Comparison of ENCODE assay signal across 11 mouse cellular contexts in genomic region chr10:93835115-93835514, GRCm38 (mm10). TPM values are rescaled to one million over a fixed set of nuclear protein-coding genes. Genes with fewer than 3 reads are reported as not detected.
A peak's percentile ranks its signal among the peaks of the same experiment; 100 is the strongest.
DNase-seq lines count a peak whose midpoint lies in the region; ATAC-seq and TF ChIP-seq lines count a peak whose summit lies in the region.
"Not testable (repeated sequence)": the region's sequence is repeated elsewhere in the genome, so short reads cannot be mapped to it uniquely, and the experiment has no call there.
"Had no signal": no experiment of that assay in that cellular context is flagged by ENCODE, and none has a peak within 500 bp of the region (broad histone marks: within the 10 kb centered on the region; RNA-seq: fewer than 3 reads in every experiment).

No protein-coding gene starts in this region.

- DNase-seq in MEL (ENCODE audit: low read depth, low spot score); liver, embryonic 13.5 days; liver, postnatal 0 days: not testable (repeated sequence)
- peak; percentile 46 for DNase-seq in heart, adult 11 months

- H3K27me3 ChIP-seq in MEL (ENCODE audit: control insufficient read depth in 1 of 2, insufficient read depth in 2 of 2, low read length in 2 of 2), result peaks cover 11 to 21% of the 10 kb centered on the region in 2 experiments
- H3K27me3 ChIP-seq in intestine, postnatal 0 days (replicated peaks; ENCODE audit: control insufficient read depth, insufficient read depth, low read length), result peaks cover 74% of the 10 kb centered on the region
- H3K27me3 ChIP-seq in liver, embryonic 13.5 days, result peaks cover 72% of the 10 kb centered on the region
- peaks cover 53% of the 10 kb centered on the region for H3K27me3 ChIP-seq in liver, postnatal 0 days (ENCODE audit: insufficient read depth, low read length)
- H3K27me3 ChIP-seq in testis, adult 2 months (ENCODE audit: control insufficient read depth, insufficient read depth, low read length), result not testable (repeated sequence)

- not testable (repeated sequence) for H3K4me2 ChIP-seq in intestine, postnatal 0 days (replicated peaks; ENCODE audit: low read depth)
- peak overlapping the region; percentile 17; the same call in 1 of the 2 replicates for H3K4me2 ChIP-seq in liver, embryonic 13.5 days
- H3K4me2 ChIP-seq in liver, postnatal 0 days (ENCODE audit: low read depth, low read length), result peak overlapping the region; percentile 100; the same call in 1 of the 2 replicates

- not testable (repeated sequence) for ATAC-seq in intestine, postnatal 0 days; liver, embryonic 13.5 days (ENCODE audit: low read depth); liver, postnatal 0 days

- not testable (repeated sequence) for TF ChIP-seq RAD21 in MEL (IDR thresholded peaks at IDR 0.05; ENCODE audit: low read depth, low read length)

- H3K4me3 ChIP-seq in MEL (ENCODE audit: control insufficient read depth in 1 of 2, insufficient read depth in 1 of 2, low read depth in 2 of 2, low read length in 2 of 2); liver, postnatal 0 days (ENCODE audit: low read depth, low read length): not testable (repeated sequence)
- peak overlapping the region; percentile 72; the same call in 1 of the 2 replicates for H3K4me3 ChIP-seq in intestine, postnatal 0 days (ENCODE audit: low read depth, low read length)
- peak overlapping the region; percentile 88 for H3K4me3 ChIP-seq in liver, embryonic 13.5 days (replicated peaks)
- peak overlapping the region; percentile 43 for H3K4me3 ChIP-seq in testis, adult 2 months (ENCODE audit: control insufficient read depth, low read depth, low read length)

- not testable (repeated sequence) for H3K4me1 ChIP-seq in MEL (ENCODE audit: control insufficient read depth in 1 of 2, insufficient read depth in 2 of 2, low read length in 2 of 2); intestine, postnatal 0 days (replicated peaks; ENCODE audit: control insufficient read depth, insufficient read depth, low read length); testis, adult 2 months (ENCODE audit: control insufficient read depth, insufficient read depth, low read length)
- H3K4me1 ChIP-seq in liver, embryonic 13.5 days (replicated peaks), result peaks cover 36% of the 10 kb centered on the region
- H3K4me1 ChIP-seq in liver, postnatal 0 days (ENCODE audit: insufficient read depth), result peaks cover 25% of the 10 kb centered on the region

- TF ChIP-seq POLR2A in MEL (IDR thresholded peaks at IDR 0.05; ENCODE audit: control insufficient read depth in 1 of 2, insufficient read depth in 1 of 2, low read depth in 1 of 2, low read length in 2 of 2, poor library complexity in 1 of 2); testis, adult 2 months (IDR thresholded peaks at IDR 0.05; ENCODE audit: control insufficient read depth, low read depth, low read length): not testable (repeated sequence)

- H3K36me3 ChIP-seq in MEL (ENCODE audit: control insufficient read depth in 1 of 2, insufficient read depth in 2 of 2, low read length in 2 of 2); intestine, postnatal 0 days (ENCODE audit: control insufficient read depth, insufficient read depth); liver, embryonic 13.5 days; liver, postnatal 0 days (replicated peaks; ENCODE audit: insufficient read depth, low read length); testis, adult 2 months (ENCODE audit: control insufficient read depth, insufficient read depth, low read length): not testable (repeated sequence)

- 87% methylated on average over 7 of the region's 7 CpGs for WGBS in intestine, postnatal 0 days
- WGBS in liver, embryonic 13.5 days (ENCODE audit: insufficient replicate concordance), result 77% methylated on average over 7 of the region's 7 CpGs
- 82% methylated on average over 7 of the region's 7 CpGs for WGBS in liver, postnatal 0 days (ENCODE audit: insufficient replicate concordance)

- TF ChIP-seq CTCF in MEL (IDR thresholded peaks at IDR 0.05 in 2 of 3, conservative IDR thresholded peaks at IDR 0.05 in 1 of 3; ENCODE audit: control insufficient read depth in 1 of 3, insufficient read depth in 1 of 3, low read depth in 2 of 3, low read length in 3 of 3, poor library complexity in 1 of 3, severe bottlenecking in 1 of 3); intestine, postnatal 0 days (IDR thresholded peaks at IDR 0.05; ENCODE audit: low read depth); liver, postnatal 0 days (IDR thresholded peaks at IDR 0.05; ENCODE audit: low read depth); testis, adult 2 months (IDR thresholded peaks at IDR 0.05; ENCODE audit: control insufficient read depth, insufficient read depth, insufficient replicate concordance, low read depth, low read length): not testable (repeated sequence)

- not testable (repeated sequence) for H3K79me2 ChIP-seq in MEL (ENCODE audit: control insufficient read depth, insufficient read depth, low read length, poor library complexity)

- H3K27ac ChIP-seq in MEL (ENCODE audit: control insufficient read depth, low read depth, low read length); intestine, postnatal 0 days (ENCODE audit: low read depth, low read length); liver, embryonic 13.5 days; liver, postnatal 0 days (ENCODE audit: low read depth); testis, adult 2 months (ENCODE audit: control insufficient read depth, insufficient read depth, low read depth, low read length): not testable (repeated sequence)

- not testable (repeated sequence) for H3K9ac ChIP-seq in MEL (ENCODE audit: control insufficient read depth, low read depth, low read length, poor library complexity, severe bottlenecking); intestine, postnatal 0 days (ENCODE audit: low read depth, low read length); liver, embryonic 13.5 days; liver, postnatal 0 days (replicated peaks)

- TF ChIP-seq EP300 in MEL (IDR thresholded peaks at IDR 0.05; ENCODE audit: low read depth in 1 of 2, low read length in 2 of 2); liver, postnatal 0 days (IDR thresholded peaks at IDR 0.05; ENCODE audit: low read depth): not testable (repeated sequence)

- H3K9me3 ChIP-seq in MEL (replicated peaks; ENCODE audit: insufficient read depth, low read length); intestine, postnatal 0 days (ENCODE audit: control insufficient read depth); liver, embryonic 13.5 days (replicated peaks); liver, postnatal 0 days (ENCODE audit: low read length): not testable (repeated sequence)

TF ChIP-seq in MEL, 35 proteins besides CTCF, POLR2A, EP300 and RAD21:
- peak; percentile 68; the same call in 1 of the 2 replicates for TF ChIP-seq TBP (IDR thresholded peaks at IDR 0.05; ENCODE audit: low read depth, low read length)

RNA-seq across cellular contexts. Expression of gene Usp44, which starts 3.8 kb away (rescaled TPM):
- 0.07 and 0.12 TPM in 2 replicates for total RNA-seq in MEL (2012; rRNA removed)
- 1 to 10 TPM in 1 of 2 experiments, not detected in 1; 1.4 TPM for polyA plus RNA-seq in MEL (2012; ENCODE audit: insufficient read depth in 1 of 2, insufficient read length in 2 of 2, low read depth in 1 of 2, low replicate concordance in 2 of 2, missing spikeins in 1 of 2)
- polyA plus RNA-seq in intestine, postnatal 0 days (2015; fragmentation: Nextera tagmentation; extraction: Ambion mirVana), result 0.08 and 0.09 TPM in 2 replicates
- polyA plus RNA-seq in liver, embryonic 13.5 days (2015; fragmentation: Nextera tagmentation; extraction: Ambion mirVana), result 2.4 and 2.7 TPM in 2 replicates
- 0.22 and 0.23 TPM in 2 replicates for polyA plus RNA-seq in liver, postnatal 0 days (2015; fragmentation: Nextera tagmentation; extraction: Ambion mirVana)
- polyA plus RNA-seq in testis, adult 2 months (2012; rRNA removed), result 121 and 122 TPM in 2 replicates
- total RNA-seq: adrenal gland, adult 2 months; adrenal gland, postnatal 14 days; heart, adult 18-20 months; heart, postnatal 10 days; heart, postnatal 36 days had no signal
- polyA plus RNA-seq: adrenal gland, adult 2 months had no signal

Comparison
In these comparisons a context has a peak if more than half of its experiments do, and no peak if none do; other contexts are left out.
1. RNA of gene Usp44, which starts 3.8 kb away (polyA plus RNA-seq): 121 to 122 TPM in testis, adult 2 months; 2.4 to 2.7 TPM in liver, embryonic 13.5 days, 1.4 TPM in MEL, 0.22 to 0.23 TPM in liver, postnatal 0 days and 0.08 to 0.09 TPM in intestine, postnatal 0 days; every median in the first group is over 10 times any median in the second.